Mouse (Mus musculus) CD4-positive, CD25-positive, alpha-beta regulatory T cell, adult 4 months (primary cell): ENCODE data around the gene Znrf3. TPM values are rescaled to one million over a fixed set of nuclear protein-coding genes. Genes with fewer than 3 reads are reported as not detected.
A peak's percentile ranks its signal among the peaks of the same experiment; 100 is the strongest.

Experiments used
- ATAC-seq: one replicate; pipeline ENCODE4 v1.8.0; 2017
- polyA plus RNA-seq, 2 experiments: library from polyadenylated mRNA; unstranded; fragments of 100-300 nt; shearing (Covaris generic); gene quantifications; one replicate each; pipeline ENCODE4 v1.2.1; 2017

Znrf3 gene
- polyA plus RNA-seq, 2 experiments from 2014 or later, result 21.3 to 24.1 TPM

GRCm38 (mm10) chr11:5314796-5315195 lies 129.9 kb downstream of the Znrf3 start:
- no peak for ATAC-seq

DNA sequence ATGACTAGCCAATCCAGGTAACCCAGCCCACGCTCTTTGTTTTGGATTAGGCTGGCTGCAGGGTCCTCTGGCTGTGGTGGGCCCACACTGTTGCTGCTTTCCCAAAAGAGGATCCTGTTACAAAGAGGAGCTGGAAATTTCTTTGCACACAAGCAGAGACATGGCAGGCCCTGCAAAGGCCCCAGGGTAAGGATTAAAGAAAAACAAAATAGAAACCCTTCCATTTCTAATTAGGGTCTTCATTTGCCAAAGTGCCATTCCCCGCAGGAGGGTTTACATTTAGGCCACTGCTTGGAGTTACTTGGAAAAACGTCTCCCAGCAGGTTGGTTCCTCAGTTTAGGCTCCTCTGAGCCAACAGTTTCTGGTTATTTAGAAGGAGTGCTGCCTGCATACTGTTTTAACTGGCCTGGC lies 130.3 kb downstream of the Znrf3 start:
- ATAC-seq, result no peak

- ATAC-seq, result no peak
Measured at GRCm38 (mm10) chr11:5307024-5307905, 137.4 kb downstream of the Znrf3 start.

- ATAC-seq, result no peak
Measured at GRCm38 (mm10) chr11:5306017-5306416, 138.6 kb downstream of the Znrf3 start.

- no peak for ATAC-seq
Measured at GRCm38 (mm10) chr11:5304526-5304925, 140.1 kb downstream of the Znrf3 start.

DNA sequence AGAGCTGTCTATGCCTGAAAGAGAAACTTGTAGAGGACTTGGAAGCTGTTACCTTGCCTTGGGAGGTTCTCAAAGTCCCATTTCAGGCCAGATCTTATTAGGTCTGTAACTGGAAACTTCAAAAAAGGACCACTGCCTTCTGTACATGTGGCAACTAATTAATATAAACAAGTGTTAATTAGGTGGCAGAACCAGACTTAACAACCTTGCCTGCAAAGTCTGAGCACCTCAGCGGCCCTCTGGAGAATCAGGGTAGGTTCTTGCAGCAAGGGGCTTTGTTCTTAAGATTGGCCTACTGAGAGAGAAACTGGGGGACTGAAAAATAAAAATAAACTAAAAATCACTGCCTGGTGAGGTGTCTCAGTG lies 146.7 kb downstream of the Znrf3 start:
- ATAC-seq, result no peak

- ATAC-seq, result peak; percentile 48
Measured at GRCm38 (mm10) chr11:5297148-5298006, 147.3 kb downstream of the Znrf3 start.

DNA sequence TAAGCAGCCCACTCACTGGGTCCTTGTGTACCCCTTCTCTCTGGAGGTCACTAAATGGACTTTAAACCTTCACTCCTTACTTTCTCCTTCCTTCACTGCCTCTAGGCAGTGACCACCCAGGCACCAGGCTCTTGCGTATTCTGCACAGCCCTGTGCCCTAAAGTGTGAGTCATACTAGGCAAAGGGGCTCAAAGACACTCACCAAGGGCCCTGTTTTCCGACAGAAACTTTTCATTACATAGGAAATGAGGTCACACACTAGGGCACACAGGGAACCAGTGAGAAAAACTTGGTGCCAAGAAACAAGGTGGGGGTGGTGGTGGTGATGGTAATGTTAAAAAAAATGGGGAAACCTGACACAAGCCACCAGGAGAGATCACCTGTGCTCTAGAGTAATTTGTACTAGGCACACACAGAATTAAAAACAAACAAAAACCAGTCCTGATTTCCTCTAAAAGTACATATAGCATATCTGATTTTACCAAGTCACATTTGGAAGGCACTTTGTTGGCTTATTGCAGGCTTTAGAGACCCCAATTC lies 148.0 kb downstream of the Znrf3 start:
- ATAC-seq, result peak; percentile 42

- no peak for ATAC-seq
Measured at GRCm38 (mm10) chr11:5294805-5295204, 149.8 kb downstream of the Znrf3 start.

GRCm38 (mm10) chr11:5290691-5291090 lies 154.0 kb downstream of the Znrf3 start:
- ATAC-seq, result no peak

- ATAC-seq, result no peak
Measured at GRCm38 (mm10) chr11:5289826-5290580, 154.6 kb downstream of the Znrf3 start.

DNA sequence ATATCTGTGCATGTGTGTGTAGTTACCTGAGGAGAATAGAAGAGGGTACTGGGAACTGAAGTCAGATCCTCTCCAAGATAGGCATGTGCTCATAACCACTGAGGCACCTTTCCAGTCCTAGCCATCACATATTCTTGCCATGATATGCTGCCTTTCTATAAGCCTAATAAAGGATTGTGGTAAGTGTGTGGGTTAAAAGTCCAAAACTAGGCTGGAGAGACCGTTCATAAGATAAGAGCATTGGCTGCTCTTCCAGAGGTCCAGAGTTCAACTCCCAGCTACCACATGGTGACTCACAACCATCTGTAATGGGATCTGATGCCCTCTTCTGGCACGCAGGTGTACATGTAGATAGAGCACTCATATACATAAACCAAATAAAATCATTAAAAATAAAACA lies 160.7 kb downstream of the Znrf3 start:
- no peak for ATAC-seq

DNA sequence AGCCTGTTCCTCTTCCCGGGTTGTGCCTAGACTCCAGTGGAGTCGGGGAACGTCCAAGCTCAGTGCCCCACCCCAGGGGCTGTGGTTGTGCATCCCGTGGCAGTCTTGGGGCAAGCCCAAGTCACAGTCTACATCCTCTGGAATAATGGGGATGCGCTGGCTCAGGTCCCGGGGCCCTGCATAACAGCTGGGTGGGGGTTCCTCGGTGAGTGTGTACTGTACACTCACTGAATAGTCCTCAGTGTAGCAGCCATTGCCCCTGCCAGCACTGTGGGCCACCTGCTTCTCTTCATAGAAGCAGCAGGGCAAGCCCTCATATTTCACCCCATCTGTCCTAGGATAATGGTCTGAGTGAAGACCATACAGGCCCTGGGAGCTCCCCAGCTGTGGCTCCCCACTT lies 163.7 kb downstream of the Znrf3 start:
- ATAC-seq, result no peak

- ATAC-seq, result no peak
Measured at GRCm38 (mm10) chr11:5278463-5278862, 166.2 kb downstream of the Znrf3 start.

DNA sequence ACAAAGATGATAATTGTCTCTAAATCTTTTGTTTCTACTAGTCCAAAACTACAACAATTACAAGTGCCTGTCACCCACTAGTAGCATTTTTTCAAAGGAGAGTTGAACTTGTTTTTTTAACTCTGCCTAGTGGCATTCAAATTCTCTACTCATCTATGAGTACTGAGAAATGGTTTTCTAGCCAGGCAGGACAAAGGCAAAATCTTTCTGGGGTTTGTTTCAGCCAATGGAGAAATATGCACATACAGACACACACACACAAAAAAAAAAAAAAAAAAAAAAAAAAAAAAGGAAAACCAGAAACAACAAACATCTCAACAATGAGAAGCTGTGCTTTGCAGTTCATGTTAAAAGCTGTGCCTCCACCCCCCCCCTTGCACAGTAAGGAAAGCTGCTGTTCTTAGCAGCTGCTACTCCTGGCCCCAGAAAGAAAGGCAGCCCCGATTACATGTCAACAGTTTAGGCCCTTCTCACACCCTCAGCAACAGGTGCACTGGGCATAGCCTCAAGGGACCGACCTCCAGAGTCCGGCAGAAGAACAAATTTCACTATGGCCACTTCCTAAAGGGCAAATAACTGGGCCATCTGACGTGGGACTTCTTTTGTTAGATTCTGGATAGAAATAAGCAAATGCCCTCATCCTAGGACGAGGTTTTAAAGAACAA lies 167.2 kb downstream of the Znrf3 start:
- ATAC-seq, result no peak

- no peak for ATAC-seq
Measured at GRCm38 (mm10) chr11:5275216-5275615, 169.4 kb downstream of the Znrf3 start.

DNA sequence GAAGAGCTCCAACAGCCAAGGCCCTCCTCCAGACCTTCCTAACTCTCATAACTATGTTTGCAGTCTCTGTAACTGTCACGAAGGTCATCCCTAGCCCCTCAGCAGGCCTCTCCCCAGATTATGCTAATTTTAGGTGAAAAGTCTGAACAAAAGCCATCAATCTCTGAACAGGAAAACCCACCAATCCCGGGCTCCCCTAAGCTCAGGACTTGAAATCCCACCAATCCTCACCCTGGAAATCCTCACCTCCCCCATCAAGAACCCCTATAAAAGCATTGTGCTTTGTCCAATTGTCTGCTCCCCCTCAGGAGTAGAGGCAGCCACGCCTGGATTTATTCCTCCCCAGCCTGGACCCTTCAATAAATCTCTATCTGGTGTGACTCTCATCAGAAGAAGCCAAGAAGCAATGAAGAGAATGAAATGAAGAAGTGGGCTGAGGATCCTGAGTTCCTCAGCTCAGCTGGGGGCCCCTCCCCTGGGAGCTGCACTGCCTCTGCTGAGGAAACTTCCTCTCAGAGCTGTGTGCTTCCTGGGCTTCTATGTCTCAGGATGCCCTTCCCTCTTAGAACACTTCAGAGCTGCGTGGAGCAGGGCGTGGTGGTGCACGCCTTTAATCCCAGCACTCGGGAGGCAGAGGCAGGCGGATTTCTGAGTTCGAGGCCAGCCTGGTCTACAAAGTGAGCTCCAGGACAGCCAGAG lies 172.0 kb downstream of the Znrf3 start:
- ATAC-seq, result no peak

DNA sequence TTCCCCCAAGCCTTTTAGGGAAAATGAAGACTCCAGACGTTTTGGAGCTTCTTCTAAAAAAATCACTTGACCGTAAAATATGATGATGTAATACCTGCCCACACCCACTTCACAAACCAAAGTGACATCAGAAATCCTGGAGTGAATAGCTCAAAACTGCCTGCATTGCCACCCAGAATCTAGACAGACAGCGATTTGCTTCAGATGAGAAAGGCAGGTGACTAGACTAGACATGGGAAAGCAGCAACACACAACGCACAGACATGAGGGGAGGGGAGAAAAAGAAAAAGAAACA lies 172.6 kb downstream of the Znrf3 start:
- no peak for ATAC-seq

DNA sequence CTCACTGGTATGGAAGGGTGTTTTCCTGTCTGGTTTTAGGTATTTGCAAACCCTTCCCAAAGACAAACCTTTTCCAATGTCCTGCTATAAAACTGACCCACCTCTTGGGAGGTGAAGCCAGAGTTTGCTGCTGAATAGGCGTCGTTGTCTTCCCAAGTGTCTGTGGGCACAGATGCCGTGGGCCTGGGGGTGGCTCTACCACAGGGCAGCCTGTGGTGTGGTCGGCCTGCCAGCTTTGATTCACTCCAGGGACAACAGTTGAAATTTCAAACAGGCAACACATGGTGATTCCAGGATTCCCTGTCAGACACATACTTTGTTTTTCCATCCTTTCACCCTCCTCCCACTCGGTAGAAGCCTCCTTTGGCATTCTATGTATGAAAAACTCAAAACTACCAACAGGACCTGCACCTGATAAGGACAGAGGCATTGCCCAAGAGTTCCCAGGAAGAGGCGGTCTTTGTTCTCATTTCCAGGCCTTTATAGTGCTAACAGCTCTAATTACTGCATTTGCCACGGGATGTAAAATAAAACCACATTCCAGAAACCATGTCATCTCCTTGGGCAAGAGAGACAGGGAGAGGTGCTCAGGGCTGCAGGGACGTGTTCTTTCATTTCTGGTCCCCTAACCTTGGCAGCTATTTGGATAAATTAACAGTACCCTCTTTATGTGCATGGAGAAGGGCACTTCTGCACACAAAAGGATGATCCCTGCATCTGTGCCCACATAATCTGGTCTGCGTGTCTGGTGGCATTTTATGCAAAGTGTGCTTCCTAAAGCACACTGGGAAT lies 173.2 kb downstream of the Znrf3 start:
- ATAC-seq, result no peak

DNA sequence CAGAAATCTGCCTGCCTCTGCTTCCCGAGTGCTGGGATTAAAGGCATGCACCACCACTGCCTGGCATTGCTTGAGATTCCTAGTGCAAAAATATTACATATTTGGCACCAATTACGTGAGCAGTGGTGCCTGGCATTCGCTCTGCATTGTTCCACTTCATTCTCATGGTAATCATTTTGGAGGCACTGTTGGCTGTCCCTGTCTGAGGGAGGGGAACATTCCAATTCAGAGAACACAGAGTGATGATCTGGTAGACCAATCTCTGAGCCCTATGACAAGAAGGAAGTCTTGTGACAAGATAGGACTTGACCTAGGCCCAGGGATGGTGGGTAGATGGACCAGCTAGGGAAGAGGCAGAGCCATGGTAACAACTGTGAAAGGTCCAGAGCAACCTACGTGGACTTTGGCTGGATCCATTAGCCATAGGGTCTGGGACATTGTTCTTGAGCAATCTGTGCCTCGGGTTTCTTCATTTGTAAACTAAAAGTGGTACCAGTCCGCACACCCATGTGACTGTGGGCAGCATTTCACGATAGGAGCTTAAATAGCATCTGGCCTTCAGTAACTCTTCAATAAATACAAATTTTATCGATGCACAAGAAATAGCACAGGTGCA lies 174.7 kb downstream of the Znrf3 start:
- no peak for ATAC-seq
